Mouse (Mus musculus) testis, adult 2 months (tissue): ENCODE data around the gene Apobec2. TPM values are rescaled to one million over a fixed set of nuclear protein-coding genes. Genes with fewer than 3 reads are reported as not detected.

Experiments used
- H3K27ac ChIP-seq: fragments of 200-500 bp; 2 replicates; pipeline ENCODE4 v1.5.1; 2012; ENCODE audit warnings: low read depth, low read length; ENCODE audit not compliant: control insufficient read depth, insufficient read depth
- H3K27me3 ChIP-seq: fragments of 200-500 bp; 2 replicates; pipeline ENCODE4 v1.6.1; 2012; ENCODE audit warnings: mild to moderate bottlenecking, low read length, moderate library complexity; ENCODE audit not compliant: control insufficient read depth, insufficient read depth
- H3K36me3 ChIP-seq: fragments of 200-500 bp; 2 replicates; pipeline ENCODE4 v1.6.1; 2012; ENCODE audit warnings: mild to moderate bottlenecking, low read length; ENCODE audit not compliant: control insufficient read depth, insufficient read depth
- H3K4me1 ChIP-seq: fragments of 200-500 bp; 2 replicates; pipeline ENCODE4 v1.6.1; 2012; ENCODE audit warnings: low read length; ENCODE audit not compliant: control insufficient read depth, insufficient read depth
- H3K4me3 ChIP-seq: fragments of 200-500 bp; 2 replicates; pipeline ENCODE4 v1.5.1; 2012; ENCODE audit warnings: low read depth, mild to moderate bottlenecking, low read length, moderate library complexity, mixed read lengths; ENCODE audit not compliant: control insufficient read depth
- CTCF ChIP-seq: fragments of 200-500 bp; IDR thresholded peaks from 2 replicates; pipeline ENCODE4 v1.5.1; 2012; ENCODE audit warnings: low read depth, mild to moderate bottlenecking, inconsistent platforms, low read length, moderate library complexity; ENCODE audit not compliant: control insufficient read depth, insufficient read depth, insufficient replicate concordance
- POLR2A ChIP-seq: fragments of 200-500 bp; IDR thresholded peaks from 2 replicates; pipeline ENCODE4 v1.6.1; 2012; ENCODE audit warnings: low read depth, mild to moderate bottlenecking, inconsistent platforms, low read length, moderate library complexity; ENCODE audit not compliant: control insufficient read depth
- polyA plus RNA-seq: library from polyadenylated mRNA; depleted of rRNA; stranded (reverse); fragments of >200 nt; gene quantifications from 2 replicates; pipeline ENCODE4 v1.2.3, GENCODE M21; 2012

The Apobec2 gene
- polyA plus RNA-seq, 1 experiment, result 0.41 TPM

DNA sequence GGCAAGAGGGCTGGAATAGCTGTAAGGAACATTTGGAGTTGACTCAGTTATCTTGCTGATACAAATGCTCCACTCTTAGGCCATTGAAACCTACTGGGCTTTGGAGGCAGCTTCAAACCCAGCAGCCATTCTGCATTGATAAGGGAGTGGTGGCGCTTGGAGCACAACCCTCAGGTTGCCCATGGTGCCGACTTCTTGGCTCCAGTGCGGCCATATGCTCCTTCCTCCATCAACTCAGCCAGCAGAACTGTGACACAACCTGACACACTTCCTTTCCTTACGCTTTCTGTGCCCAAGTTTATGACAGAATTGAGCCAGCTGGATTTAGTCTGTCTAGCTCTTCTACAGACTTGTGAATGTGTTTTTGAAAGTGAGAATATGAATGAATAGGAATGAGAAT lies 25.6 kb downstream of the Apobec2 start:
- Histone ChIP-seq H3K4me1 (no peaks in the 10 kb centered on the region; the same call in 1 of the 2 replicates), H3K27ac (no peak overlapping the region), H3K36me3 (no peaks in the 10 kb centered on the region; the same call in 1 of the 2 replicates), H3K27me3 (no peaks in the 10 kb centered on the region; the same call in 1 of the 2 replicates), H3K4me3 (peak overlapping the region; percentile 7)
- TF ChIP-seq POLR2A (no peak), CTCF (no peak)

DNA sequence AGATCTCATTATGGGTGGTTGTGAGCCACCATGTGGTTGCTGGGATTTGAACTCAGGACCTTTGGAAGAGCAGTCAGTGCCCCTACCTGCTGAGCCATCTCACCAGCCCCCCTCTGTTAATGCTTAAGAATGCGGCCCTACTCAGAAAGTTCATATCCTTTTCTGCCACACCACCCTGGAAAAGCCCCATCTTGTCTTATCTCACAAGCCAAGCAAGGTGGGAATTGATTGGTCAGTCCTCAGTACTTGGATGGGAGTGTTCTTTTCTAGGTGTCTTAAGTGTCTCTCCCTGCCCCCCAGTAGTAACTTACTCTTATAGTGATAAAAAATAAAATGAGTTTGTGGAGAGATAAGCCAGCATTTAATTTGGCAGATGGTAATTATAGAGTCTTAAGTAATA lies 28.0 kb downstream of the Apobec2 start:
- TF ChIP-seq POLR2A (no peak), CTCF (no peak)
- Histone ChIP-seq H3K27me3 (no peaks in the 10 kb centered on the region), H3K4me1 (no peaks in the 10 kb centered on the region; the same call in 1 of the 2 replicates), H3K27ac (no peak overlapping the region), H3K4me3 (no peak overlapping the region), H3K36me3 (no peaks in the 10 kb centered on the region)

DNA sequence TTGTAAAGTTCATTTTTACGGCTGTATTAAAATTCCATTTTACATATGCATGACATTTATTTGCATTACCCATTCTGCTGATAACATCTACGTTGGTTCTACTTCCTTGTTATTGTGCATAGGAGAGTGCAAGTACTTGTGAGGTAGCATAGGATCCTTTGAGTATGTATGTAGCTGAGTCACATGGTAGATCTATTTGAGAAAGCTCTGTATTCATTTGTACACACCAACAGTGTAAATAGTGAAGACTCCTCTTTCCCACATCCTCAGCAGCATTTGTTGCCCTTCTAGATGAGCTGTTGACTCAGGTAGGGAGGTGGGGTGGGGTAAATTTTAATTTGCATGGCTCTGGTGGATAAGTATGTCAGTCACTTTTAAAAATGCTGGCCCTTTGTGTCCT lies 28.9 kb downstream of the Apobec2 start:
- TF ChIP-seq CTCF (no peak), POLR2A (no peak)

DNA sequence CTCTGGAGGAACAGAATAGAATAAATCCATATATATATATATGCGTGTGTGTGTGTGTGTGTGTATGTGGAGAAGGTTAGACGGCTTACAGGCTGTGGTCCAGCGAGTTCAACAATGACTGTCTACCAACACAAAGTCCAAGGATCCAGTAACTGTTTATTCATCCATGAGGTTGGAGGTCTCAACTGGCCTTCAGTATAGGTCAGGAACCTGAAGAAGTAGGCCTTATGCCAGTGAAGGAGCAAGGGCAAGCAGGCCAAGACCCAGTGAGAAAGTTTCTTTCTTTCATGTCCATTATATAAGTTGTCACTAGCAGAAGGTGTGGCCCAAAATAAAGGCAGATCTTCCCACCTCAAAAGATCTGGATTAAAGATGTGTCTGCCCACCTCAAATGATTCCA lies 30.0 kb downstream of the Apobec2 start:
- no peaks in the 10 kb centered on the region for H3K27me3 ChIP-seq
- H3K27ac ChIP-seq, result no peak overlapping the region
- no peaks in the 10 kb centered on the region; the same call in 1 of the 2 replicates for H3K4me1 ChIP-seq
- H3K36me3 ChIP-seq, result no peaks in the 10 kb centered on the region; the same call in 1 of the 2 replicates
- TF ChIP-seq POLR2A, result no peak
- no peak for TF ChIP-seq CTCF
- H3K4me3 ChIP-seq, result no peak overlapping the region

More for the DNA sequence above, 28.9 kb downstream of the Apobec2 start:
- Histone ChIP-seq H3K27ac (no peak overlapping the region), H3K4me1 (no peaks in the 10 kb centered on the region; the same call in 1 of the 2 replicates), H3K27me3 (no peaks in the 10 kb centered on the region), H3K36me3 (no peaks in the 10 kb centered on the region), H3K4me3 (no peak overlapping the region)

GRCm38 (mm10) chr17:48401710-48402109 lies 31.0 kb downstream of the Apobec2 start:
- H3K27ac ChIP-seq, result no peak overlapping the region
- H3K4me3 ChIP-seq, result no peak overlapping the region
- no peaks in the 10 kb centered on the region for H3K4me1 ChIP-seq
- H3K36me3 ChIP-seq, result no peaks in the 10 kb centered on the region; the same call in 1 of the 2 replicates
- H3K27me3 ChIP-seq, result no peaks in the 10 kb centered on the region
- TF ChIP-seq CTCF (no peak), POLR2A (no peak)

DNA sequence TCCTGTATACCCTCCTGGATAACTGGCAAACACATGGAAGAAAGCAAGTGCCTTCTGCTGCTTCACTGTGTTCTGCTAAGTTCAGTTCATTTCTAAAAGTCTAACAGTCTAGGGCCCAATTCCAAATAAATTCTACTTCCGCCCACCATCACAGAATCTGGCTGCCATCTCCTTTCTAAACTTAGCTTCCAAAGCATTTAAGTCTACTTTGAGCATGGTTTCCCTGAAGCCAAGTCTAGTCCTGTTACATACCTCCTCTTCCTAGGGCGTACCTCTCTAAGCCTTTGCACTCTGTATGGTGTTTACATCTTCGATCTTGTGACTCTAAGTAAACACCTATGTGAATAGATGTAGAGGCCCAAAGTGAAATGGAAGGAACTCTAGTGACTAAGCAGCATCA lies 40.1 kb downstream of the Apobec2 start:
- no peaks in the 10 kb centered on the region for H3K27me3 ChIP-seq
- peaks cover 1% of the 10 kb centered on the region; the same call in 1 of the 2 replicates for H3K36me3 ChIP-seq
- TF ChIP-seq CTCF, result no peak
- no peak for TF ChIP-seq POLR2A
- H3K27ac ChIP-seq, result no peak overlapping the region
- H3K4me1 ChIP-seq, result no peaks in the 10 kb centered on the region
- H3K4me3 ChIP-seq, result no peak overlapping the region

- no peak overlapping the region for H3K27ac ChIP-seq
- H3K27me3 ChIP-seq, result no peaks in the 10 kb centered on the region
- no peaks in the 10 kb centered on the region for H3K4me1 ChIP-seq
- H3K4me3 ChIP-seq, result no peak overlapping the region
- peaks cover 1% of the 10 kb centered on the region; the same call in 1 of the 2 replicates for H3K36me3 ChIP-seq
- TF ChIP-seq POLR2A, result no peak
- no peak for TF ChIP-seq CTCF
These were observed 41.3 kb downstream of the Apobec2 start for GRCm38 (mm10) chr17:48391446-48391845.
